Mouse (Mus musculus): ENCODE data around the gene Dnaaf2. TPM values are rescaled to one million over a fixed set of nuclear protein-coding genes. Genes with fewer than 3 reads are reported as not detected.

The Dnaaf2 gene
- total RNA-seq, 2 experiments from 2014 or later: 0.38 to 0.64 TPM

DNA sequence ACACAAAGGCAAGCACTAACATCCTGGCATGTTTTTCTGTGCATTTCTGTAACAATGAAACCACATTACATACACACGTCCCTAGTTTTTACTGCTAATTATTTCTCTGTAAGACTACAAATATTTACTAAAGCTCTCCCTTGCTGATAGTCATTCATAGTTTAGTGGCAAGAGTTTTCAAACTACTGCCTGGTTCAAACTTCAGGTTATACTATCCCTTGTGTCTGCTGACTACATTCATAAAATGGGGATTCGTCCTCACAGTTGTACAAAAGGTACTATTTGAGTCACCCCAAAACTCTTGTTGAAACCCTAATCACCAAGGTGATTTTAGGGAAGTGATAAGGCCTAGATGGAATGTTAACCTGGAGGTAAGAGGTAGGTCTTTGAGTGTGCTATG, 42.3 kb downstream of the Dnaaf2 start:
- intact Hi-C loops (cut with DNase I): no loop called here
- TF ChIP-seq CTCF (IDR thresholded peaks at IDR 0.05): no peak
- H3K27ac ChIP-seq: no peak overlapping the region
- no peak for DNase-seq
- no peak overlapping the region for H3K4me3 ChIP-seq

- no peak overlapping the region for H3K4me3 ChIP-seq
- intact Hi-C loops (cut with DNase I): no loop called here
- DNase-seq: no peak
- no peak overlapping the region for H3K27ac ChIP-seq
- no peak for TF ChIP-seq CTCF (IDR thresholded peaks at IDR 0.05)
Measured at GRCm38 (mm10) chr12:69150049-69150448, 48.2 kb downstream of the Dnaaf2 start.

- Histone ChIP-seq H3K4me3 (no peak overlapping the region), H3K27ac (no peak overlapping the region)
- DNase-seq: no peak
- no peak for TF ChIP-seq CTCF (IDR thresholded peaks at IDR 0.05)
- intact Hi-C loops (cut with DNase I): no loop called here
Measured at GRCm38 (mm10) chr12:69147166-69147735, 51.0 kb downstream of the Dnaaf2 start.

GRCm38 (mm10) chr12:69143460-69143859, 54.8 kb downstream of the Dnaaf2 start:
- TF ChIP-seq CTCF (IDR thresholded peaks at IDR 0.05): no peak
- intact Hi-C loops (cut with DNase I): no loop called here
- no peak for DNase-seq
- no peak overlapping the region for H3K4me3 ChIP-seq
- no peak overlapping the region for H3K27ac ChIP-seq

DNA sequence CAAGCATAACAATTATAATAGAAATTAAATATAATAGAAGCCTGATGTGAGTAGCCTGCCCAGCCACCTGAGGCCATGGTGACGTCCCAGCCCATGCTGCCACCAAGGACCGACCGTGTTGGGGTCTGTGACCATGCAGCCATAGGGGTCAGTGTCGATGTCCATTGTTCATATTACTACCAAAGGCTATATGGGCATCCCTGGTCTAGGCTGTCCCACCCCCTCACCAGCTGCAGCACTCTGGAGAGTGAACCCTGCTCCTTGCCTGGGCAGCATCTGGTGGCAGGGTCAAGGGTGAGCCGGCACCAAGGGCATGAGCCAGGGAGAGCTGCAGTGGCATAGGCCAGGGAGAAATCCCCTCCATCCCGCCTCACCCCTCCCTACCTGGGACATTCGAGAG, 58.4 kb downstream of the Dnaaf2 start:
- DNase-seq: no peak
- intact Hi-C loops (cut with DNase I): no loop called here
- Histone ChIP-seq H3K27ac (no peak overlapping the region), H3K4me3 (no peak overlapping the region)
- TF ChIP-seq CTCF (IDR thresholded peaks at IDR 0.05): no peak

DNA sequence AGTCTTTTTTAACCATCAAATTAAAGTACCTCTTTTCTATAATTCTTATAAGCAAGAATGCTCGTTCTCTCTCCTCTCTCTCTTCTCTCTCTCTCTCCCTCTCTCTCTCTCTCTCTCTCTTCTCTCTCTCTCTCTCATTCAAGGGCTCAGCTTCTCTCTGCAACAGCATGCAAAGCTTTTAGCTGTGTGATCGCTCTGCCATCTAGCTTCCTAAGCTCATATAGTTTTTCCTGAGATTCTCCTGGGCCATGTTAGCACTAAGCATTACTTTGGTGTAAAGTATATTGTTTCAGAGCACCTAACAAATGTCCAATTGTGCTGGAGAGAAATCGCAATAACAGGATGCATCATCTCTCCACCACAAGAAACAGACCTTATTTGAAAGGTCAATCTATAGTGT, 59.0 kb downstream of the Dnaaf2 start:
- intact Hi-C loops (cut with DNase I): no loop called here
- Histone ChIP-seq H3K4me3 (no peak overlapping the region), H3K27ac (no peak overlapping the region)
- TF ChIP-seq CTCF (IDR thresholded peaks at IDR 0.05): no peak
- no peak for DNase-seq

Small RNAs within 50 kb of the gene (microRNA-seq; reads per million reads assigned to microRNA genes)
- gene Gm47287 (not detected), gene Gm47295 (not detected)

Other genes with a start within 250 kb of the Dnaaf2 start
- gene Rps29, start 39.2 kb downstream of the Dnaaf2 start, total RNA-seq (2021): 1,000 to 10,000 TPM in 1 of 2 experiments, 100 to 1,000 TPM in 1; 838 to 1,075 TPM
- gene Lrr1, start 29.6 kb downstream of the Dnaaf2 start, total RNA-seq (2021): not detected
- 100 to 1,000 TPM; 290 to 325 TPM for gene Rpl36al, start 14.3 kb downstream of the Dnaaf2 start, total RNA-seq (2021)
- gene Mgat2, start 14.3 kb downstream of the Dnaaf2 start, total RNA-seq (2021): 1 to 10 TPM; 6.0 to 7.3 TPM
- gene Gm49383, start 1.3 kb downstream of the Dnaaf2 start, total RNA-seq (2021): 1 to 10 TPM; 3.1 to 3.4 TPM
- 1 to 10 TPM; 2.0 to 3.2 TPM for gene Gm49384, start 5.8 kb upstream of the Dnaaf2 start, total RNA-seq (2021)
- under 1 TPM; 0.28 to 0.42 TPM for gene Pole2, start 29.8 kb upstream of the Dnaaf2 start, total RNA-seq (2021)
- 10 to 100 TPM; 18.7 to 24.1 TPM for gene Klhdc1, start 42.7 kb upstream of the Dnaaf2 start, total RNA-seq (2021)
- 100 to 1,000 TPM; 110 to 114 TPM for gene Klhdc2, start 98.3 kb upstream of the Dnaaf2 start, total RNA-seq (2021)
- gene Nemf, start 158.7 kb upstream of the Dnaaf2 start, total RNA-seq (2021): 10 to 100 TPM; 23.1 to 23.6 TPM
- 10 to 100 TPM; 20.5 to 20.8 TPM for gene Arf6, start 173.7 kb upstream of the Dnaaf2 start, total RNA-seq (2021)
- not detected for gene Gm9887, start 174.0 kb upstream of the Dnaaf2 start, total RNA-seq (2021)